Comparison of ENCODE assay signal across 18 mouse cellular contexts in genomic region chr11:50243926-50244325, GRCm38 (mm10). TPM values are rescaled to one million over a fixed set of nuclear protein-coding genes. Genes with fewer than 3 reads are reported as not detected.
DNase-seq lines count a peak whose midpoint lies in the region; TF ChIP-seq lines count a peak whose summit lies in the region.
"Had no signal": no experiment of that assay in that cellular context is flagged by ENCODE, and none has a peak within 500 bp of the region (broad histone marks: within the 10 kb centered on the region; RNA-seq: fewer than 3 reads in every experiment).

No protein-coding gene starts in this region.

- TF ChIP-seq CTCF in bone marrow, adult 2 months (IDR thresholded peaks at IDR 0.05; ENCODE audit: control insufficient read depth, insufficient read depth, low read length): no peak

- H3K27me3 ChIP-seq in splenic B cell, adult 2 months (ENCODE audit: control insufficient read depth, insufficient read depth, low read length, poor library complexity, severe bottlenecking): no peaks in the 10 kb centered on the region
- H3K27me3 ChIP-seq: forebrain, embryonic 13.5 days had no signal

- no peak for TF ChIP-seq POLR2A in bone marrow, adult 2 months (IDR thresholded peaks at IDR 0.05; ENCODE audit: borderline replicate concordance, control insufficient read depth, low read depth, low read length)

- no peak overlapping the region for H3K4me3 ChIP-seq in bone marrow, adult 2 months (replicated peaks; ENCODE audit: control insufficient read depth, low read depth, low read length)
- no peak overlapping the region for H3K4me3 ChIP-seq in macrophage (ENCODE audit: inconsistent target)
- H3K4me3 ChIP-seq: embryonic facial prominence, embryonic 10.5 days; forebrain, embryonic 13.5 days; heart, embryonic 12.5 days; hindbrain, embryonic 10.5 days had no signal

- peak overlapping the region; percentile 30; the same call in 1 of the 2 replicates for H3K27ac ChIP-seq in bone marrow, adult 2 months (ENCODE audit: control insufficient read depth, insufficient read depth, low read depth, low read length, poor library complexity)
- peak overlapping the region; percentile 62 for H3K27ac ChIP-seq in macrophage
- H3K27ac ChIP-seq: embryonic facial prominence, embryonic 10.5 days; forebrain, embryonic 13.5 days; hindbrain, embryonic 10.5 days; hindbrain, embryonic 14.5 days had no signal

- DNase-seq in B cell, adult 2 months: peak; percentile 57 to 62
- peak; percentile 68 for DNase-seq in splenic B cell, adult 2 months (ENCODE audit: low read depth, low spot score)
- no peak for DNase-seq in left cerebral cortex, adult 11 months (ENCODE audit: low spot score)
- no peak for DNase-seq in right cerebral cortex, adult 18-20 months
- DNase-seq: adrenal gland, adult 8-10 months; adrenal gland, postnatal 36 days; cerebellum, adult 18-20 months; cerebellum, adult 9-11 months; gastrocnemius, postnatal 36 days had no signal

- H3K36me3 ChIP-seq in macrophage (ENCODE audit: inconsistent target): no peaks in the 10 kb centered on the region
- no peaks in the 10 kb centered on the region for H3K36me3 ChIP-seq in splenic B cell, adult 2 months (ENCODE audit: control insufficient read depth, insufficient read depth, low read length, poor library complexity, severe bottlenecking)
- H3K36me3 ChIP-seq: embryonic facial prominence, embryonic 10.5 days; G1E; heart, embryonic 12.5 days; hindbrain, embryonic 10.5 days had no signal

- H3K4me1 ChIP-seq in bone marrow, adult 2 months (ENCODE audit: control insufficient read depth, insufficient read depth, low read length): peaks cover 6% of the 10 kb centered on the region; the same call in 1 of the 2 replicates
- H3K4me1 ChIP-seq: embryonic facial prominence, embryonic 10.5 days; forebrain, embryonic 13.5 days; heart, embryonic 12.5 days; hindbrain, embryonic 10.5 days had no signal

- H3K79me2 ChIP-seq in macrophage (ENCODE audit: inconsistent target): no peaks in the 10 kb centered on the region

- WGBS in bone marrow, adult 2 months: 21% methylated on average over 6 of the region's 6 CpGs
- WGBS in macrophage (ENCODE audit: missing documents): 18% methylated on average over 6 of the region's 6 CpGs

RNA-seq across cellular contexts. Expression of gene Ltc4s, which starts 5.5 kb away (rescaled TPM):
- polyA plus RNA-seq in bone marrow, adult 2 months (2011; ENCODE audit: insufficient read depth, insufficient read length, low replicate concordance, missing spikeins): 3.9 and 6.7 TPM in 2 replicates
- 1 to 10 TPM in 16 of 26 experiments, not detected in 10; 1.1 to 9.0 (median 4.6) TPM for total RNA-seq in macrophage (2018; cell fraction: chromatin; rRNA removed)
- 10 to 100 TPM in 12 of 26 experiments, 1 to 10 TPM in 13, under 1 TPM in 1; 0.96 to 18.9 (median 6.4) TPM for total RNA-seq in macrophage (2018; cell fraction: cytosol; rRNA removed)
- 10 to 100 TPM in 10 of 26 experiments, 1 to 10 TPM in 12, not detected in 4; 1.2 to 17.6 (median 8.1) TPM for total RNA-seq in macrophage (2018; cell fraction: nucleus; rRNA removed)
- 6.5 to 23.2 TPM (median 6.5 TPM) in 3 replicates for polyA plus RNA-seq in macrophage (2018)
- total RNA-seq: G1E had no signal
- polyA plus RNA-seq: CD4-positive, CD25-positive, alpha-beta regulatory T cell, adult 4 months; G1E had no signal

RNA-seq across cellular contexts. Expression of gene Mgat4b, which starts 33.2 kb away (rescaled TPM):
- 15.7 and 20.7 TPM in 2 replicates for polyA plus RNA-seq in bone marrow, adult 2 months (2011; ENCODE audit: insufficient read depth, insufficient read length, low replicate concordance, missing spikeins)
- 100 to 1,000 TPM in 8 of 26 experiments, 10 to 100 TPM in 18; 41.6 to 398 (median 88.9) TPM for total RNA-seq in macrophage (2018; cell fraction: chromatin; rRNA removed)
- total RNA-seq in macrophage (2018; cell fraction: cytosol; rRNA removed): 10 to 100 TPM; 50.5 to 85.9 (median 70.2) TPM
- total RNA-seq in macrophage (2018; cell fraction: nucleus; rRNA removed): 100 to 1,000 TPM in 8 of 26 experiments, 10 to 100 TPM in 18; 57.5 to 143 (median 87.9) TPM
- 34.3 to 55.7 TPM (median 49.2 TPM) in 3 replicates for polyA plus RNA-seq in macrophage (2018)

RNA-seq across cellular contexts. Expression of gene Sqstm1, which starts 33.3 kb away (rescaled TPM):
- 172 TPM in 2 replicates for polyA plus RNA-seq in bone marrow, adult 2 months (2011; ENCODE audit: insufficient read depth, insufficient read length, low replicate concordance, missing spikeins)
- 1,000 to 10,000 TPM in 16 of 26 experiments, 100 to 1,000 TPM in 10; 388 to 4,292 (median 1,510) TPM for total RNA-seq in macrophage (2018; cell fraction: chromatin; rRNA removed)
- 1,000 to 10,000 TPM in 13 of 26 experiments, 100 to 1,000 TPM in 13; 523 to 2,418 (median 986) TPM for total RNA-seq in macrophage (2018; cell fraction: cytosol; rRNA removed)
- 1,000 to 10,000 TPM in 17 of 26 experiments, 100 to 1,000 TPM in 9; 377 to 2,781 (median 1,417) TPM for total RNA-seq in macrophage (2018; cell fraction: nucleus; rRNA removed)
- 491 to 809 TPM (median 572 TPM) in 3 replicates for polyA plus RNA-seq in macrophage (2018)

RNA-seq across cellular contexts. Expression of gene Maml1, which starts 48.2 kb away (rescaled TPM):
- 1.8 and 9.2 TPM in 2 replicates for polyA plus RNA-seq in bone marrow, adult 2 months (2011; ENCODE audit: insufficient read depth, insufficient read length, low replicate concordance, missing spikeins)
- total RNA-seq in macrophage (2018; cell fraction: chromatin; rRNA removed): 10 to 100 TPM; 15.2 to 34.3 (median 22.0) TPM
- total RNA-seq in macrophage (2018; cell fraction: cytosol; rRNA removed): 10 to 100 TPM; 13.2 to 25.2 (median 20.7) TPM
- total RNA-seq in macrophage (2018; cell fraction: nucleus; rRNA removed): 10 to 100 TPM; 18.2 to 33.5 (median 26.4) TPM
- polyA plus RNA-seq in macrophage (2018): 9.9 to 14.8 TPM (median 12.5 TPM) in 3 replicates

Comparison
In these comparisons a context has a peak if more than half of its experiments do, and no peak if none do; other contexts are left out.
1. DNase-seq: peak in B cell, adult 2 months (2 of 2) and splenic B cell, adult 2 months (single experiment); none in left cerebral cortex, adult 11 months (single experiment) and right cerebral cortex, adult 18-20 months (single experiment).